Mouse (Mus musculus): ENCODE data around the gene Trim38.

Trim38 gene

GRCm38 (mm10) chr13:23761871-23762821 lies 7.6 kb upstream of the Trim38 start, which contains the start of gene Hist1h3a:
TSS of gene Hist1h3a (minus strand) at chr13:23762386.
- peak; percentile 40 for DNase-seq

GRCm38 (mm10) chr13:23763242-23763585 lies 6.5 kb upstream of the Trim38 start:
- no peak for DNase-seq

GRCm38 (mm10) chr13:23763586-23764323 lies 6.0 kb upstream of the Trim38 start, which contains the start of gene Hist1h1a:
TSS of gene Hist1h1a (plus strand) at chr13:23763666.
- peak; percentile 76 for DNase-seq

GRCm38 (mm10) chr13:23764324-23765171 lies 5.2 kb upstream of the Trim38 start:
- no peak for DNase-seq

- DNase-seq: no peak
Measured at GRCm38 (mm10) chr13:23765172-23765513, 4.6 kb upstream of the Trim38 start.

- no peak for DNase-seq
Measured at GRCm38 (mm10) chr13:23766772-23767171, 2.9 kb upstream of the Trim38 start.

GRCm38 (mm10) chr13:23768834-23769397 lies 797 bp upstream of the Trim38 start:
- no peak for DNase-seq

GRCm38 (mm10) chr13:23772561-23773313 lies 3.0 kb downstream of the Trim38 start:
- no peak for DNase-seq

- DNase-seq: no peak
Measured at GRCm38 (mm10) chr13:23778339-23778738, 8.6 kb downstream of the Trim38 start.

GRCm38 (mm10) chr13:23779025-23779424 lies 9.3 kb downstream of the Trim38 start:
- no peak for DNase-seq

GRCm38 (mm10) chr13:23792520-23792919 lies 22.8 kb downstream of the Trim38 start:
- peak; percentile 3 for DNase-seq

GRCm38 (mm10) chr13:23799405-23799804 lies 29.7 kb downstream of the Trim38 start:
- DNase-seq: no peak

GRCm38 (mm10) chr13:23804532-23804931 lies 34.8 kb downstream of the Trim38 start:
- DNase-seq: no peak

GRCm38 (mm10) chr13:23806422-23807052 lies 36.8 kb downstream of the Trim38 start, which contains the start of gene Slc17a2:
TSS of gene Slc17a2 (plus strand) at chr13:23806993.
- DNase-seq: peak; percentile 36

- DNase-seq: no peak
Measured at GRCm38 (mm10) chr13:23816148-23816547, 46.4 kb downstream of the Trim38 start.

GRCm38 (mm10) chr13:23820179-23820940 lies 50.6 kb downstream of the Trim38 start:
- no peak for DNase-seq

GRCm38 (mm10) chr13:23822213-23822612 lies 52.5 kb downstream of the Trim38 start:
- no peak for DNase-seq

GRCm38 (mm10) chr13:23826606-23827005 lies 56.9 kb downstream of the Trim38 start:
- no peak for DNase-seq

- peak; percentile 30 for DNase-seq
Measured at GRCm38 (mm10) chr13:23833053-23833452, 63.3 kb downstream of the Trim38 start.

- peak; percentile 64 for DNase-seq
Measured at GRCm38 (mm10) chr13:23834836-23835235, 65.1 kb downstream of the Trim38 start.
